Mouse (Mus musculus): ENCODE results near the gene Rnd1. TPM values are rescaled to one million over a fixed set of nuclear protein-coding genes. Genes with fewer than 3 reads are reported as not detected.

Rnd1 gene
- polyA plus RNA-seq, 1 experiment from 2014 or later: 0.91 TPM

DNA sequence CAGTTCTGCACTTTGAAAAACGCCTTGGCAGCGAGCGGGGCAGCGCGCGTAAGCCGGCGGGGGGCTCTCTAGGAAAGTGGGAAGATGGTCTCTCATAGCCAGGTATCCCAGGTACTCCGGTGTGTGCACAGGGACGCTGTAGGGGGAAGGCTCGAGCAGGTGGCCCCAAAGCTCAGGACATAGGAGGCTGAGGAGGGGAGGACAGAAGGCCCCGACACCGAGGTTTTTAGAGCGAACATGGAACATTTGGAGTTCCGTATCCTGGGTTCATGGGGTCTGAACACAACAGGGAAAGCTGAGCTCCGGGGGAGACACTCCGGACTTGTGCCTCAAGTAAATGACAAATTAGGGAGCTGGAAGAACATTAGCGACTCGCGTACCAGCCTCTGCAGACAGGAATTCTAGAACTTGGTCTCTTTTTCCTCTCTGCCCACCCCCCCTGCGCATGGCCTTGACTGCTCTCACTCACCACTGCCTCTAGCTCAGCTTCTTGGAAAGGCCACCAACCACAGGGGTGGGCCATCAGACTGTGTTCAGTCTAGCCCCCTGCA lies 41.9 kb downstream of the Rnd1 start:
- Histone ChIP-seq H3K4me1 (replicated peaks) (peaks cover 44% of the 10 kb centered on the region), H3K36me3 (0 out of 2 replicates have a peak, but pooled peaks cover 2% of the 10 kb centered on the region), H3K27me3 (replicated peaks) (peaks cover 74% of the 10 kb centered on the region), H3K4me2 (peak overlapping the region; percentile 81), H3K9ac (peak overlapping the region; percentile 80), H3K4me3 (peak overlapping the region; percentile 76), H3K9me3 (replicated peaks) (no peaks in the 10 kb centered on the region), H3K27ac (ENCODE audit: poor library complexity, severe bottlenecking) (no peak overlapping the region)
- 2% methylated on average over 21 of the region's 21 CpGs for WGBS
- no peak for ATAC-seq (ENCODE audit: insufficient number of reproducible peaks, low FRiP score)

DNA sequence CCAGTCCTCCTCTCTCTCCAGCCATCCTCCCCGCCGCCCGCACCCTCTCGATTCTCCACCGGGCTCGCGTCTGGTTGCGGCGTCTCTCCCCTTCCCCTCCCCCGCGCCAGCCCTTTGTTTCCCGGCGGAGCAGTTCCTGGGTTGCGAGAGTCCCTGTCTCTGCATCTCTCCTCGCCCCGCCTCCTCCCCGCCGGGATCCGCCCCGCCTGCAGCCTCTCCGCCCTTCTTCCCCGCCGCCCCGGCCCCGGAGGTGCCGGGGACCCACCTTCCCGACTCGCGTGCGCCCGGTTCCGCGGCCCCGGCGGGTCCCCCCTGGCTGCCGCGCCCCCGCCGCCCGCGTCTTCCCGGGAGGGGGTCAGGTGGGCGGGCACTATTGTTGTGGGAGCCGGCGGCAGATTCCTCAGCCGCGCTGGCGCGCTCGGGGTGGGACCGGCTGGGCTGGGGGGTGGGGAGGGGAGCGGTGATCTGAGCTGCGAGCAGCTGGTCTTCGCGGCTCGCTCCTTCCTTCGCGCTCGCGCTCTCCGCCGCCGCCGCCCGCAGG lies 42.6 kb downstream of the Rnd1 start:
- H3K4me2 ChIP-seq: peak overlapping the region; percentile 81
- no peak overlapping the region; the same call in 1 of the 2 replicates for H3K27ac ChIP-seq (ENCODE audit: poor library complexity, severe bottlenecking)
- H3K4me1 ChIP-seq (replicated peaks): peaks cover 45% of the 10 kb centered on the region
- 1% methylated on average over 52 of the region's 65 CpGs for WGBS
- peak overlapping the region; percentile 80 for H3K9ac ChIP-seq
- peaks cover 78% of the 10 kb centered on the region for H3K27me3 ChIP-seq (replicated peaks)
- H3K36me3 ChIP-seq: no peaks in the 10 kb centered on the region
- H3K9me3 ChIP-seq (replicated peaks): no peaks in the 10 kb centered on the region
- peak overlapping the region; percentile 76 for H3K4me3 ChIP-seq
- peak; percentile 54 for ATAC-seq (ENCODE audit: insufficient number of reproducible peaks, low FRiP score)

DNA sequence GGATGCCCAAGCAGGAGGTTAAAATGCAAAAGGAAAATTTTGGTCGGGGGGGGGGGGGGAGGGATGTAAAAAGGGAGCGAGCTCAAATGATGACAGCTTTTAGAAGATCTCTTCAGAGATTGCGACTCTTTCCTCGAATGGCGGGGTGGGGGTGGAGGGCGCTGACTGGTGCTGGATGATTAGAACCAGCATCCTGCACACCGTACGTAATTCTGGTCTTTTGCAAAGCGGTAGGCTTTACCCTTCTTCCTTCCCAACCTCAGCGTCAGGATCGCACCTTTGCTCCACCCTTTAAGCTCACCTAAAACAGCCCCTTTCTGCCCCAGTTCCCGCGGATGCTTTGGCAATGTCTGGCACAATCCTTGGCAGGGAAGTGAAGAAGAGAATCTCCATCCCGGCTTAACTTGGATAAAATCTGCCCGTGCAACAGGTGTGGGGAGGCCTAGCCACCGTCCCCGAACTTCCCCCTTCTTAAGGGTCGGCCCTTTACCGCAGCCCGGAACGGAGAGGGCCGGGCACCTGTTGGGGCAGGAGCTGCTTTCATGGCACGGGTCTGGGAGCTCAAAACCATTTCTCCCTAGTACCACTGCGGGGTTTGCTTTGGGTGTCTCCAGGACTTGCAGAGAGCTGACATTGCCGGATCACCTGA lies 43.3 kb downstream of the Rnd1 start:
- H3K9ac ChIP-seq: peak overlapping the region; percentile 80
- H3K36me3 ChIP-seq: no peaks in the 10 kb centered on the region
- WGBS: 2% methylated on average over 25 of the region's 25 CpGs
- peaks cover 76% of the 10 kb centered on the region for H3K27me3 ChIP-seq (replicated peaks)
- peaks cover 51% of the 10 kb centered on the region for H3K4me1 ChIP-seq (replicated peaks)
- no peaks in the 10 kb centered on the region for H3K9me3 ChIP-seq (replicated peaks)
- H3K4me3 ChIP-seq: peak overlapping the region; percentile 76
- peak overlapping the region; percentile 81 for H3K4me2 ChIP-seq
- no peak for ATAC-seq (ENCODE audit: insufficient number of reproducible peaks, low FRiP score)
- H3K27ac ChIP-seq (ENCODE audit: poor library complexity, severe bottlenecking): no peak overlapping the region

DNA sequence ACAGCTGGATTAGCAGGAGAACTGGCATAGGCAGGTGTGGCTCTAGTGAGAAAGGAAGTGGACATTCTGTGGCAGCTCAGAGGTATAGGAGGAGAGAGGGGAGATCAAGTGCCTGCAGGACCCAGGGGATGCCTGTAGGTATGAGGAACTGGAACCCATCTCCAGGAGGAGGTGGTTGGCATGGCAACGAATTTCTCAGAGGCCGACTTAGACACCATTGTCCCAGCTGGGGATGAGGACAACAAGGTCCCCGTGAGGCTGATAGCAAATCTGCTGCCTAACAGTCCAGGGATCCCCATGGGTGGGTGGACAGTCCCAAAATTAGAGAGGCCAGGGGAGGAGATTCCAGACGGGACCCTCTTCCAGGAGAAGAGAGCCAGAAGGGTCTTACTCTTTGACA lies 44.3 kb downstream of the Rnd1 start:
- H3K27ac ChIP-seq (ENCODE audit: poor library complexity, severe bottlenecking): no peak overlapping the region
- no peak for ATAC-seq (ENCODE audit: insufficient number of reproducible peaks, low FRiP score)
- H3K4me1 ChIP-seq (replicated peaks): peaks cover 57% of the 10 kb centered on the region
- H3K4me2 ChIP-seq: peak overlapping the region; percentile 81
- no peaks in the 10 kb centered on the region for H3K36me3 ChIP-seq
- peak overlapping the region; percentile 76 for H3K4me3 ChIP-seq
- H3K27me3 ChIP-seq (replicated peaks): peaks cover 80% of the 10 kb centered on the region
- WGBS: 5% methylated on average over 4 of the region's 4 CpGs
- no peaks in the 10 kb centered on the region for H3K9me3 ChIP-seq (replicated peaks)
- H3K9ac ChIP-seq: no peak overlapping the region

DNA sequence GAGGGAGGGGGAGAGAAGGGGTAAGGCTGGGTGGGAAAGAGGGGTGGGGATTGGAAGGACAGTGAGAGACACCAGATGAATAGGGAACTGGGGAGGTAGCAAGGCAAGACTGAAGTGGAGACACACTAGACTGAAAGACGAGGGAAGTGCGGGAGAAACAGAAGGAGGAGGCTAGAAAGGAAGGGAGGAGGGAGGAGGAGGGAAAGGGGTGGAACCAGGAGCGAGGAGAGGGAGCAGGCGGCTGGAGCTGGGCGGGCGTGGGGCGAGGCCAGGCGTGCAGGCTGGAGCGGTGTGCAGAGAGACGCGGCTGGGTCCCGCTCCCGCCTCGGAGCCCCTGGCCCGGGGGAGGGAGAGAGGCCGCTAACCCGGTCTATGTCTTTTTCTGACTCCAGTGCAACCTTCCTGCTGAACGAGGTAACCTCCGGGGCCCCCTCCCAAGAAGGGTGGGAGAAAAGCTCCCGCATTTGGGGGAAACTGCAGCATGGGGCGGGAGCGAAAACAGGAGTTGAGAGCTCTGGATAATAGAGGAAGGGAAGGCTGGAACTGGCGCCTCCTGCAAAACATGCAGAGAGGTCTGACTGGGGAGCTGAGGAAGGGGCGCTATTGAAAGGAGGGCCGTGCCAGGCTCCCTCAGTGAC lies 45.0 kb downstream of the Rnd1 start:
- Histone ChIP-seq H3K27me3 (replicated peaks) (peaks cover 76% of the 10 kb centered on the region), H3K27ac (ENCODE audit: poor library complexity, severe bottlenecking) (no peak overlapping the region), H3K4me3 (peak overlapping the region; percentile 76), H3K36me3 (no peaks in the 10 kb centered on the region), H3K9me3 (replicated peaks) (no peaks in the 10 kb centered on the region), H3K4me2 (peak overlapping the region; percentile 81), H3K4me1 (replicated peaks) (peaks cover 57% of the 10 kb centered on the region), H3K9ac (peak overlapping the region; percentile 55)
- peak; percentile 46; the same call in 1 of the 2 replicates for ATAC-seq (ENCODE audit: insufficient number of reproducible peaks, low FRiP score)
- WGBS: under 1% methylated on average over 25 of the region's 25 CpGs

DNA sequence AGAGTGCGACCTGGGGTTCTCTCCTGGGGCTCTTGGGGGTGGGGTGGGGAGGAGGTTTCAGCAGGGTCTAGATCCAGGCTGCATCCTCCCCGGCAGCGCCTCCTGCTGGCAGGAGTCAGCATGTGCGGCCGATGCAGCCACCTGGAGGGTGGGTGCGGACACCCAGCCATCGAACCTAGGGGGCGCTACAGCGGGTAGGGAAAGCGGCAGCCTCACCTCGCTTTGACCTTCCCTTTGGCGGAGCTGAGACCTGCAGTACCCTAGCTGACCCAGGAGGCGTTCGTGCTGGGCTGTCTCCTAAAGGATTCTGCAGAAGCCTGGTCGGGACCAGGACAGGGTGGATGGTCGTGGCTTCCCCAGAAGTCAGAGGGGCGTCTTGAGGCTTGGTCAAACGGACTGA lies 45.8 kb downstream of the Rnd1 start:
- Histone ChIP-seq H3K4me2 (peak overlapping the region; percentile 81), H3K4me3 (peak overlapping the region; percentile 76), H3K9ac (0 out of 2 replicates have a peak overlapping the region, but pooled peaks have one; percentile 55), H3K9me3 (replicated peaks) (no peaks in the 10 kb centered on the region), H3K27me3 (replicated peaks) (peaks cover 74% of the 10 kb centered on the region), H3K27ac (ENCODE audit: poor library complexity, severe bottlenecking) (no peak overlapping the region), H3K4me1 (replicated peaks) (peaks cover 58% of the 10 kb centered on the region), H3K36me3 (no peaks in the 10 kb centered on the region)
- WGBS: under 1% methylated on average over 18 of the region's 18 CpGs
- 0 out of 2 replicates have a peak, but pooled peaks have one; percentile 9 for ATAC-seq (ENCODE audit: insufficient number of reproducible peaks, low FRiP score)

DNA sequence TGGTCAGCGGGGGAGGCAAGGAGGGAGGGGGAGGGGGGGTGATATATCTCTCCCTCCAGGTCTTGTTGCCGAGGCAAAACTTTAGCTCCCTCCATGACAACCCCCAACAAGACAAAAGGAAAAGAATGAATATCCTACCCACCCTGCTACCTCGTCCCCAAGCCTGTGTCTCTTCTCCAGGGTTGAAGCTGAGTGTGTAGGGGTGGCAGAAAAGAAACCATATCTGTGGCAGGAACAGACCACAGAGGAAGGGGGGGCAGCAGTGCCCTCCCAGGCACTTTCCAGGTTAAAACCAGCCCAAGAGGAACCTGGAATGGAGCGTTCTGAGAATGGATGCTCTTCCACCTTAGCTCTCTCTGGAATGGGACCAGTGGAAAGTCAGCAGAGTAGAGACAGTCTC lies 46.7 kb downstream of the Rnd1 start, which contains the start of gene Cacnb3:
Cacnb3 (plus strand) TSS at position 301 of the 400 bp plus-strand sequence.
- Histone ChIP-seq H3K9ac (0 out of 2 replicates have a peak within 1 kb of the TSS, but pooled peaks have one; percentile 55), H3K27ac (ENCODE audit: poor library complexity, severe bottlenecking) (no peak within 1 kb of the TSS), H3K4me2 (peak within 1 kb of the TSS; percentile 81), H3K4me1 (replicated peaks) (peaks cover 59% of the 10 kb centered on the region), H3K36me3 (no peaks in the 10 kb centered on the region), H3K9me3 (replicated peaks) (no peaks in the 10 kb centered on the region), H3K4me3 (peak within 1 kb of the TSS; percentile 76), H3K27me3 (replicated peaks) (peaks cover 65% of the 10 kb centered on the region)
- 36% methylated on average over 4 of the region's 4 CpGs for WGBS
- no peak for ATAC-seq (ENCODE audit: insufficient number of reproducible peaks, low FRiP score)

DNA sequence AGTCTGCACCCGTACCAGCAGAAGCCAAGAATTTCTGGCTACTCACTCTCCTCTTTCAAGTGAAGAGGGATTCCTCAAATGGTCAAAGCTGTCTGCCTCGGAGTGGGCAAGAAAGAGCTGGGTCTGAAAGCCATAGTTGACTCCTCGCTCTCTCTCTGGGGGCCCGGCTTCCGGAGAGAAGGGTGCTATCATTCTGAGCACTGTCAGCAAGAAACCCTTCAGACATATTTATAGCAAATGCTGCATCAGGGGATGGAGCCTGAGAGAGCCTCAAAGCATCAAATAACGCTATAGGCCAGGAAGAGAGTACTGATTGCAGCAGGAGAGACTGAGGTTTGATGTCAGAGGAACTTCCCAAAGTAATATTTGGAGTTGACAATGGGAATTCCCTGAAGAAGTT lies 47.8 kb downstream of the Rnd1 start:
- Histone ChIP-seq H3K27ac (ENCODE audit: poor library complexity, severe bottlenecking) (no peak overlapping the region), H3K27me3 (replicated peaks) (peaks cover 61% of the 10 kb centered on the region), H3K4me1 (replicated peaks) (peaks cover 53% of the 10 kb centered on the region), H3K36me3 (no peaks in the 10 kb centered on the region), H3K4me2 (peak overlapping the region; percentile 64), H3K9me3 (replicated peaks) (no peaks in the 10 kb centered on the region), H3K9ac (no peak overlapping the region), H3K4me3 (no peak overlapping the region)
- no peak for ATAC-seq (ENCODE audit: insufficient number of reproducible peaks, low FRiP score)
- WGBS: 31% methylated on average over 6 of the region's 6 CpGs

DNA sequence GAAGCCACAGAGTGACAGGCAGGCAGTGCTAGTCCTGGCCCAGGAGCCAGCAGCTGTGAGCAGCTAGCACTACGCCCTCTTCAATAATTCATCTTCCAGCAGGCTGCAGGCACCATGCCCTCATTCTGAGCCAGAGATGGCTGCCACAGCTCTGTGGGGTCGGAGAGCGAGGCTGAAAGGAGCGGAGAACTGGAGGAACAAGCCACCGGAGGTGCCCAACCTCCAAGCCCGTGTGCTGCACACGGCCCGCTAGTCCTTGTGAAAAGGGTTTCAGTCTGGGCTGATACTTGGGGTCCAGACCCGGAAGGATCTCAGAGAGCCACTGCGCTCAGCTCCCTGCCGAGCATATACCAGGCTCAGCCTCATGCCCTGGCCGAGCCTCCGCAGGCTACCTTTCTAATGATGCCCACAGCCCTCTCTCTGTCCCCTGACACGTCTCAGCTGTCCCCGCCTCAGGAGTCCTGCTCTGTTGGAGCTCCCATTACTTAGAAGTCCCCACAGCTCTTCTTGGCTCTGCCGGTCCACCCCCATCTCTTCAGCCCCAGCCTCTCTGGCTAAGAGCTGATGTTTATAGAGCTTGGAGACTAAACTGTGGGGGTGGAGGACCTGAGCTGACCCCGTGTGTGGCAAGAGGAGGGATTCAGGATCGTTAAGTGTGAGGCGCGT lies 48.5 kb downstream of the Rnd1 start:
- Histone ChIP-seq H3K27ac (ENCODE audit: poor library complexity, severe bottlenecking) (0 out of 2 replicates have a peak overlapping the region, but pooled peaks have one; percentile 9), H3K27me3 (replicated peaks) (peaks cover 53% of the 10 kb centered on the region), H3K9ac (peak overlapping the region; percentile 50; the same call in 1 of the 2 replicates), H3K4me1 (replicated peaks) (peaks cover 46% of the 10 kb centered on the region), H3K4me3 (peak overlapping the region; percentile 18), H3K36me3 (no peaks in the 10 kb centered on the region), H3K9me3 (replicated peaks) (0 out of 2 replicates have a peak, but pooled peaks cover 3% of the 10 kb centered on the region), H3K4me2 (peak overlapping the region; percentile 64)
- WGBS: 12% methylated on average over 20 of the region's 20 CpGs
- ATAC-seq (ENCODE audit: insufficient number of reproducible peaks, low FRiP score): no peak

DNA sequence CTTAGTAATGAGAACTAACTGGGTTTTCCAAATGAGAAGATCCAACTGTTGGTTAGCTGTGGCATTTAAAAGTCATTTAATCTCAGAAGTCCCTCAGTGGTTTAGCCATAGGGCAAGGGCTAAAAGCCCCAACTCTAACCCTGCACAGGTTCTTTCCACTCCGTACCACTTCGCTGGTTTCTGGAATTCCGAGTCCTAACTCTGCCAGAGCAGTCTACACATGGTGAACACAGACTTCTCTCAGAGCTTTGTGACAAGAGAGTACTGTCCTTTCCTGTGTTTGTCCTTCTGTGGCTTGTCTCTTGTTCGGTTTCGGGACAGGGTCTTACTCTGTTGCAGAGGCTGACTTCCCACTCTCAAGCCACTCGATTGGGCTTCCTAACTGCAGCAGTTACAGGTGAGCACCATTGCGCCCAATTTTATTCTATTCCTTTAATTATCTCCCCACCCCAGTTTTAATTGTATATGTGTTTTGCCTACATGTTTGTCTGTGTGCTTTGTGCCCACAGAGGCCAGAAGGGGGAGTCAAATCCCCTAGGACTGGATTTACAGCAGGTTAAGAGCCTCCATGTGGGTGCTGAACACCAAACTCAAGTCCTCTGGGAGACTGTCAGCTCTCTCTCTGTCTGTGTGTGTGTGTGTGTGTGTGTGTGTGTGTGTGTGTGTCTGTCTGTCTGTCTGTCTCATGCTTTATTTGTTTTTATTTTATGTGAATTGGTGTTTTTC lies 50.6 kb downstream of the Rnd1 start:
- Histone ChIP-seq H3K36me3 (no peaks in the 10 kb centered on the region), H3K4me2 (no peak overlapping the region), H3K27me3 (replicated peaks) (peaks cover 42% of the 10 kb centered on the region), H3K4me3 (no peak overlapping the region), H3K9me3 (replicated peaks) (0 out of 2 replicates have a peak, but pooled peaks cover 4% of the 10 kb centered on the region), H3K4me1 (replicated peaks) (peaks cover 32% of the 10 kb centered on the region), H3K9ac (no peak overlapping the region), H3K27ac (ENCODE audit: poor library complexity, severe bottlenecking) (no peak overlapping the region)
- ATAC-seq (ENCODE audit: insufficient number of reproducible peaks, low FRiP score): no peak
- WGBS: 77% methylated on average over 7 of the region's 7 CpGs

Data from heart, embryonic 12.5 days (tissue).